Mouse (Mus musculus): ENCODE data around the gene Bpi.

- TF ChIP-seq GATA1 (IDR thresholded peaks at IDR 0.05; ENCODE audit: borderline replicate concordance, low read length) = no peak
- no peak for TF ChIP-seq FLI1 (IDR thresholded peaks at IDR 0.05; ENCODE audit: low read length)
These were observed 14.6 kb upstream of the Bpi start for GRCm38 (mm10) chr2:158243129-158243870.
